Mouse (Mus musculus) lung, adult 2 months (tissue): ENCODE data around the gene Myl4. TPM values are rescaled to one million over a fixed set of nuclear protein-coding genes. Genes with fewer than 3 reads are reported as not detected.

Experiments used
- DNase-seq: peaks from one replicate; pipeline ENCODE4 v3.0.0; 2022
- H3K4me1 ChIP-seq: fragments of 200-500 bp; 2 replicates; pipeline ENCODE4 v1.6.1; 2011; ENCODE audit warnings: low read length; ENCODE audit not compliant: control insufficient read depth, insufficient read depth
- H3K4me3 ChIP-seq: fragments of 200-500 bp; replicated peaks from 2 replicates; pipeline ENCODE3; 2011; ENCODE audit warnings: low read depth, mild to moderate bottlenecking, control low read depth, low read length; ENCODE audit errors: extremely low read depth
- CTCF ChIP-seq: fragments of 200-500 bp; IDR thresholded peaks from 2 replicates; pipeline ENCODE4 v1.5.1; 2011; ENCODE audit warnings: mild to moderate bottlenecking, low read length, control low read depth; ENCODE audit not compliant: insufficient read depth
- POLR2A ChIP-seq: fragments of 200-500 bp; IDR thresholded peaks from 2 replicates; pipeline ENCODE4 v1.6.1; 2011; ENCODE audit warnings: low read depth, mild to moderate bottlenecking, control low read depth, low read length, borderline replicate concordance; ENCODE audit errors: extremely low read depth
- WGBS: fragments of 180-500 bp; shearing (Covaris S2); methylation state at CpG from one replicate; pipeline ENCODE4 v1.1.7; 2018; 5-methylcytosine and 5-hydroxymethylcytosine counted together
- polyA plus RNA-seq: library from polyadenylated mRNA; depleted of rRNA; stranded (reverse); fragments of >200 nt; gene quantifications from 2 replicates; pipeline ENCODE4 v1.2.3, GENCODE M21; 2012

The Myl4 gene
- polyA plus RNA-seq, 1 experiment, result 184 TPM

- Histone ChIP-seq H3K4me3 (no peak overlapping the region), H3K4me1 (no peaks in the 10 kb centered on the region)
- TF ChIP-seq POLR2A, result no peak
- TF ChIP-seq CTCF, result no peak
- WGBS, result 71% methylated on average over 13 of the region's 13 CpGs
- no peak for DNase-seq
These were observed 48.9 kb downstream of the Myl4 start for GRCm38 (mm10) chr11:104599265-104599945.

- DNase-seq, result no peak
- no peaks in the 10 kb centered on the region for H3K4me1 ChIP-seq
- H3K4me3 ChIP-seq, result no peak overlapping the region
- TF ChIP-seq POLR2A (no peak), CTCF (no peak)
- WGBS, result 77% methylated on average over 4 of the region's 4 CpGs
These were observed 50.2 kb downstream of the Myl4 start for GRCm38 (mm10) chr11:104600675-104601074.

- DNase-seq, result no peak
- no peak overlapping the region for H3K4me3 ChIP-seq
- WGBS, result 59% methylated on average over 6 of the region's 6 CpGs
- no peak for TF ChIP-seq CTCF
- TF ChIP-seq POLR2A, result no peak
- H3K4me1 ChIP-seq, result peaks cover 7% of the 10 kb centered on the region; the same call in 1 of the 2 replicates
These were observed 53.7 kb downstream of the Myl4 start for GRCm38 (mm10) chr11:104604192-104604591.

- WGBS, result 2% methylated on average over 50 of the region's 51 CpGs
- TF ChIP-seq POLR2A (no peak; the same call in 1 of the 2 replicates), CTCF (no peak)
- Histone ChIP-seq H3K4me3 (peak within 1 kb of the TSS; percentile 70), H3K4me1 (peaks cover 7% of the 10 kb centered on the region; the same call in 1 of the 2 replicates)
- DNase-seq, result peak; percentile 69
These were observed 57.2 kb downstream of the Myl4 start, which contains the start of gene Itgb3 for GRCm38 (mm10) chr11:104607491-104608245. Itgb3 (plus strand) TSS chr11:104608000.

- TF ChIP-seq CTCF (no peak), POLR2A (no peak)
- 11% methylated on average over 23 of the region's 23 CpGs for WGBS
- H3K4me1 ChIP-seq, result peaks cover 7% of the 10 kb centered on the region; the same call in 1 of the 2 replicates
- no peak for DNase-seq
- H3K4me3 ChIP-seq, result peak overlapping the region; percentile 70
These were observed 57.9 kb downstream of the Myl4 start for GRCm38 (mm10) chr11:104608249-104608920.

GRCm38 (mm10) chr11:104609033-104609684 is 58.7 kb downstream of the Myl4 start:
- DNase-seq, result no peak
- Histone ChIP-seq H3K4me3 (no peak overlapping the region), H3K4me1 (peaks cover 7% of the 10 kb centered on the region; the same call in 1 of the 2 replicates)
- TF ChIP-seq POLR2A (no peak), CTCF (no peak)
- 79% methylated on average over 6 of the region's 6 CpGs for WGBS

- TF ChIP-seq CTCF (no peak), POLR2A (no peak)
- WGBS, result 71% methylated on average over 4 of the region's 4 CpGs
- Histone ChIP-seq H3K4me1 (peaks cover 7% of the 10 kb centered on the region; the same call in 1 of the 2 replicates), H3K4me3 (no peak overlapping the region)
- DNase-seq, result no peak
These were observed 59.3 kb downstream of the Myl4 start for GRCm38 (mm10) chr11:104609733-104610132.

GRCm38 (mm10) chr11:104611579-104612151 is 61.2 kb downstream of the Myl4 start:
- TF ChIP-seq CTCF (no peak), POLR2A (no peak)
- Histone ChIP-seq H3K4me3 (no peak overlapping the region), H3K4me1 (peaks cover 7% of the 10 kb centered on the region; the same call in 1 of the 2 replicates)
- DNase-seq, result no peak
- WGBS, result 13% methylated on average over 4 of the region's 4 CpGs
